Mouse (Mus musculus) gastrocnemius, adult 2 months (tissue): ENCODE measurements around the gene H2-Aa. TPM values are rescaled to one million over a fixed set of nuclear protein-coding genes. Genes with fewer than 3 reads are reported as not detected.
A peak's percentile ranks its signal among the peaks of the same experiment; 100 is the strongest.
"Not testable (repeated sequence)": the region's sequence is repeated elsewhere in the genome, so short reads cannot be mapped to it uniquely, and the experiment has no call there.

Experiments
- DNase-seq: peaks from one replicate; pipeline ENCODE4 v3.0.0; 2022
- H3K27ac ChIP-seq: fragments of 200-600 bp; 2 replicates; pipeline ENCODE4 v1.8.1; 2022; ENCODE audit warnings: mild to moderate bottlenecking
- H3K4me3 ChIP-seq: fragments of 200-600 bp; 2 replicates; pipeline ENCODE4 v1.8.1; 2022; ENCODE audit warnings: mild to moderate bottlenecking, moderate library complexity
- CTCF ChIP-seq: fragments of 200-600 bp; IDR thresholded peaks from 2 replicates; pipeline ENCODE4 v1.8.1; 2022; ENCODE audit warnings: antibody characterized with exemption, mild to moderate bottlenecking, moderate library complexity
- intact Hi-C: fragments of 180-260 bp; cut with DNase I; formaldehyde crosslinking; loops from one replicate; pipeline ENCODE4 v1.15.1; 2025
- long read RNA-seq, 2 experiments: library from polyadenylated mRNA; stranded (forward); transcript quantifications; one replicate each; pipeline ENCODE4 v2.0.0; 2021
- total RNA-seq, 2 experiments: library from RNA; stranded (reverse); gene quantifications; 2 replicates each; pipeline ENCODE4 v1.2.3; 2021

The H2-Aa gene
- total RNA-seq, result 1 to 10 TPM; 5.3 to 6.0 TPM
- long read RNA-seq, experiment 1, partial matches to known transcripts, result 1 of 2 reads
- long read RNA-seq, experiment 1, other reads (novel, unspliced or antisense), result 0 of 2 reads
- long read RNA-seq, experiment 2, partial matches to known transcripts, result 0 of 1 reads
- long read RNA-seq, experiment 2, other reads (novel, unspliced or antisense), result 0 of 1 reads

GRCm38 (mm10) chr17:34287648-34288047 is at the start of gene H2-Aa:
TSS of gene H2-Aa (minus strand) at chr17:34287823.
- intact Hi-C loops, result no loop called here

GRCm38 (mm10) chr17:34331200-34331599 is 43.6 kb upstream of the H2-Aa start:
- intact Hi-C loops, result no loop called here
- Histone ChIP-seq H3K27ac (no peak overlapping the region), H3K4me3 (no peak overlapping the region)
- no peak for TF ChIP-seq CTCF
- no peak for DNase-seq

More at GRCm38 (mm10) chr17:34287648-34288047, at the start of gene H2-Aa:
- peak; percentile 76 for DNase-seq
- Histone ChIP-seq H3K4me3 (no peak within 1 kb of the TSS; the same call in 1 of the 2 replicates), H3K27ac (no peak within 1 kb of the TSS)
- TF ChIP-seq CTCF, result no peak

DNA sequence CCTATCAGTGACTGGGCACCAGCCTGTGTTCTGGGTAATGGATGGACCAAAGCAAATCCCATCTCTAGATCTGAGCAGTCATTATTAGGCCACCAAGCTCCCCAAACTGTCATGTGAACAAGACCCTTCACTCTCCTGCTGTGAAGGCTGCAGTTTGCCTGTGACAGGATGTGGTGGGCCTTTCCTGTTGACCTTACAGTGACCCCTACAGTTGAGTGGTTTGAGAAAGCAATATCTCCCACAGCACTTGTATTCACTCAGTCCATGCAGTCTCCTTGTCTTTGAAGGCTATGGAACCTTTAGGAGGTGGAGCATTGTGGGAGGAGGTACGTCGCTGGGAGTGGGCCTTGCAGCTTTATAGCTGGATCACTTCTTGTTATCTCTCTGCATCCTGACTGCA is 42.2 kb upstream of the H2-Aa start:
- no peak for DNase-seq
- H3K4me3 ChIP-seq, result no peak overlapping the region
- H3K27ac ChIP-seq, result no peak overlapping the region
- no peak for TF ChIP-seq CTCF
- intact Hi-C loops, result no loop called here

DNA sequence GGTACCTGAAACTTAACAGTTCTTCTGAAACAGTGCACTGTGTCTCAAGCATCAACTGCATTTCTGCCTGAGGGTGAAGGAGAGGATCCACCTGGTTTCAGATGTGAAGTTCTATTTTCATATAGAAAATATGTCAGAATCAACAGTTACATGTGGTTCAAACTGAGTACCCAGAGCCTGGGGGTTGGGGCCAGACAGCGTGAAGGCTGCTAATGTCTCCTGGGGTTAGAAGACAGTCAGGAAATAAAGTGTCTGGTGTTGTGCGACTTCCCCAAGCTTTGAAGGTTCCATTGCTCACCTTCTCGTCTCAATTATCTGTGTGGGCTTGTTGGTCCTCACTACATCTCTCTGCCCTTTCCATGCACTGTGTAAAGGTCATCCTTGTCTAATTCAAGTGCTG is 38.8 kb upstream of the H2-Aa start:
- H3K4me3 ChIP-seq, result no peak overlapping the region
- no peak overlapping the region for H3K27ac ChIP-seq
- no peak for TF ChIP-seq CTCF
- intact Hi-C loops, result no loop called here
- no peak for DNase-seq

DNA sequence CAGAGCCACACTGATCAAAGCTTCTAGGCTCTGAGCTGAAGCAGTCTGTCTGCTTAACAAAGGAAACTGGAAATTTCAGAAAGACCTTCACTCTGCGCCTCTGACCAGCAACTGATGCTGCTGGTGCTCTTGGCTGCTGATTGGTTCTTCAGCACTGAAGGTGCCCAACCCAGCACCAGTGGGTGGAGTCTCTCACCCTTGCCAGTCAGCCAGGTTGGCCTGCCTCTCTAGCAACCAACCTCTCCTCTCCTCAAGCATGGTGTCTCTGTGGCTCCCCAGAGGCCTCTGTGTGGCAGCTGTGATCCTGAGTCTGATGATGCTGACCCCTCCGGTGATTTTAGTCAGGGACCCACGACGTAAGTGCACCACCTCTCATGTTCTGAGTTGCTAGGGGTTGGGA is 37.8 kb upstream of the H2-Aa start, which contains the start of gene H2-Eb2:
TSS of gene H2-Eb2 (plus strand) at position 230 of the 400 bp plus-strand sequence.
- intact Hi-C loops, result no loop called here
- Histone ChIP-seq H3K27ac (no peak within 1 kb of the TSS), H3K4me3 (no peak within 1 kb of the TSS)
- DNase-seq, result no peak
- TF ChIP-seq CTCF, result no peak

DNA sequence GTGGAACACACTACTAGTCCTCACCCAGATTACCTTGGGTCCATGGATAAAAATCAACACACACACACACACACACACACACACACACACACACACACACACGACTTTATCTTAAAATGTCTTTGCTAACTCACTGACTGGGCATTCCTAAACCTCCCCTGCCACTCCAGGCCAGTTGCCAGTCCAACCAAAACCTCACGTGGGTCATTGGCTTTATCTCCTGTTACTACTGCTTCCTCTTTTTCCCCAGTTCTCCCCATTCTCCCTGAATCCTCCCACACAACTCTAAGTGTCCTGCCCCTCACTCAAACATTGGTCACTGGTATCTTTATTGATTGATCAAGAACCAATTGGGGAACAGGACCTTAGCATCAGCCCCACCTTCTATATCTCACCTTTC is 29.7 kb upstream of the H2-Aa start:
- no peak for TF ChIP-seq CTCF
- no peak overlapping the region for H3K4me3 ChIP-seq
- no peak overlapping the region for H3K27ac ChIP-seq
- intact Hi-C loops, result no loop called here
- DNase-seq, result no peak

DNA sequence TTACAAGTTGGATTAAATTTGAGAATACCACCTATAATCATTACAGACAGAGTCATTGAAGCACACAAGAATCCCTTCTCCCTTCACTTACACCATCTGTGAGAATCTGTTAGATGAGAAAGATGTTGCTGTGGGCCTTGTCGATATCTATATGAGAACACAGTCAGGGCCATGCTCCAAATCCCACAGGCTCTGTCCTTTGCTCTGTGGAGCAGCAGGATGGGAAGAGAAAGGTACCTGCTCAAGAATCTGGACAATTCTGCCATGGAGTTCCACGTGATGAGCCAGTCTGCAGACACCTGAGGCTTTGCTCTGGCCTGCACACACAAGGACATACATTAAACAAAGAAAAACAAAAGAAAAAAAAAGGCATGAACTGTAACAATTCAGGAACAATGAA is 29.1 kb upstream of the H2-Aa start:
- intact Hi-C loops, result no loop called here
- TF ChIP-seq CTCF, result no peak
- Histone ChIP-seq H3K27ac (no peak overlapping the region), H3K4me3 (no peak overlapping the region)
- DNase-seq, result no peak

GRCm38 (mm10) chr17:34315512-34315911 is 27.9 kb upstream of the H2-Aa start:
- intact Hi-C loops, result no loop called here

DNA sequence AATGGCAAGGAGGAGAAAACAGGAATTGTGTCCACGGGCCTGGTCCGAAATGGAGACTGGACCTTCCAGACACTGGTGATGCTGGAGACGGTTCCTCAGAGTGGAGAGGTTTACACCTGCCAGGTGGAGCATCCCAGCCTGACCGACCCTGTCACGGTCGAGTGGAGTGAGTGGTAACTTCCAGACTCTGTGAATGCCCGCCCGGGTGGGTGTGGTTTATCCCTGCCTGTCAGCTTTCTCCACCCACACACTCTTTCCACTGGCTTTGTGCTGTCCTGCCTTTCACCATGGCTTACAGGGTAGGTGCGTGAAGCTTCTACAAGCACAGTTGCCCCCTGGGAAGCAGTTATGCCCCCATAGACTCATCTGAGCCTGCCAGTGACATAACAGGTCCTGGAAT is 26.7 kb upstream of the H2-Aa start:
- DNase-seq, result no peak
- TF ChIP-seq CTCF, result no peak
- intact Hi-C loops, result no loop called here
- H3K4me3 ChIP-seq, result no peak overlapping the region
- H3K27ac ChIP-seq, result no peak overlapping the region

More at GRCm38 (mm10) chr17:34315512-34315911, 27.9 kb upstream of the H2-Aa start:
- Histone ChIP-seq H3K27ac (no peak overlapping the region), H3K4me3 (no peak overlapping the region)
- TF ChIP-seq CTCF, result no peak
- DNase-seq, result no peak

DNA sequence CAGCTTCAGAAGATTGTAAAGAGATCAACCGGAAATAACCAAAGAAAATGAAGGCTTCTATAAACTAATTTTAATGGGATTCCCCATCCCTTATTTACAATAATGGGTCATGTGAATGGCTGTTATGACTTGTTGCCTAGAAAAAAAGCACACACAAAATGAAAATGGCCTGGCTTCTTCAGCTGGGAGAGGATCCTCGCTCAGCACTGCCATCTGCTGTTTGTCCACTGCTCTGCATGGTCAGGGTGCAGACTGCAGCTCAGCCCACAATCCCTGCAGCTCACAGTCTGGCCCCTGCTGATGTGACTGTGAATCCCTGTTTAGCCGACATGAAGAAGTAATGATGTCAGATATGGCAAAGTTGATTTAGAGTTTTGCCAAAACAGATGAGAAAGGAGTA is 25.8 kb upstream of the H2-Aa start:
- no peak overlapping the region for H3K27ac ChIP-seq
- intact Hi-C loops, result loop anchor here (1.0 kb wide), 1 partner anchor 63 kb away; no protein-coding TSS in a partner anchor
- peak; percentile 74 for DNase-seq
- no peak overlapping the region for H3K4me3 ChIP-seq
- peak; percentile 91 for TF ChIP-seq CTCF

GRCm38 (mm10) chr17:34312185-34312584 is 24.6 kb upstream of the H2-Aa start:
- H3K4me3 ChIP-seq, result no peak overlapping the region
- no peak for DNase-seq
- intact Hi-C loops, result no loop called here
- no peak for TF ChIP-seq CTCF
- H3K27ac ChIP-seq, result no peak overlapping the region

GRCm38 (mm10) chr17:34310526-34310925 is 22.9 kb upstream of the H2-Aa start:
- DNase-seq, intact Hi-C loops: not testable (repeated sequence)

GRCm38 (mm10) chr17:34309683-34310385 is 22.2 kb upstream of the H2-Aa start:
- DNase-seq, result peak; percentile 80
- TF ChIP-seq CTCF, result no peak
- Histone ChIP-seq H3K27ac (peak overlapping the region; percentile 68), H3K4me3 (peak overlapping the region; percentile 75)
- intact Hi-C loops, result loop anchor here (10.0 kb wide), 1 partner anchor 135 kb away; no protein-coding TSS in a partner anchor

More at GRCm38 (mm10) chr17:34310526-34310925, 22.9 kb upstream of the H2-Aa start:
- not testable (repeated sequence) for H3K4me3 ChIP-seq, H3K27ac ChIP-seq
